Mouse (Mus musculus): ENCODE measurements around the gene Zfp651. TPM values are rescaled to one million over a fixed set of nuclear protein-coding genes. Genes with fewer than 3 reads are reported as not detected.
A peak's percentile ranks its signal among the peaks of the same experiment; 100 is the strongest.

Gene Zfp651
- polyA plus RNA-seq, 1 experiment: 1.9 TPM

DNA sequence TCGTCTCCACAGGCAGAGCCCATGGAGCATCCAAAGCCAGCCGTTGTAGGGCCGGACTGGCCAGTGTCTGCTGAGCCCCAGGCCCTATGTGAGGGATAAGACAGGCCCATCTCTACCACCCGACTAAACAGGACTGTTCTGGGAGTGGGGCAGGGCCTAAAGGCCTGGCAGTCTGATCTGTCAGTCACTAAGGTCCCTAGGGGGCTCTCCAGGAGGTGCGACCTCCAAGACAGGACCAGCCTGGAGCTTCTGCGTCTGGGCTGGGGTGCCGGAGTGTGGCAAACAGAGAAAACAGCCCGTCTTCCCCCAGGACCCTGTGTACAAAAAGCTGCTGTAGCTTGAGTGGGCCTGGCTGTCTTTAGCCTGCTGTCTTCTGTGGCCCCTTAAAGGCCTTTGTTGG is 2.7 kb downstream of the Zfp651 start:
- Histone ChIP-seq H3K36me3 (replicated peaks; ENCODE audit: low read length) (peaks cover 17% of the 10 kb centered on the region), H3K27me3 (replicated peaks) (peaks cover 85% of the 10 kb centered on the region)
- TF ChIP-seq GATA1 (IDR thresholded peaks at IDR 0.05; ENCODE audit: borderline replicate concordance, low read length): no peak
- TF ChIP-seq FLI1 (IDR thresholded peaks at IDR 0.05; ENCODE audit: low read length): no peak

GRCm38 (mm10) chr9:121762248-121762647 is 3.1 kb downstream of the Zfp651 start:
- H3K9me3 ChIP-seq: no peaks in the 10 kb centered on the region
- peaks cover 14% of the 10 kb centered on the region for H3K36me3 ChIP-seq (replicated peaks; ENCODE audit: low read length)
- TF ChIP-seq GATA1 (IDR thresholded peaks at IDR 0.05; ENCODE audit: borderline replicate concordance, low read length): no peak
- peaks cover 39% of the 10 kb centered on the region for H3K4me1 ChIP-seq
- H3K27me3 ChIP-seq (replicated peaks): peaks cover 89% of the 10 kb centered on the region
- H3K4me3 ChIP-seq (replicated peaks): peak overlapping the region; percentile 23

More for the DNA sequence above, 2.7 kb downstream of the Zfp651 start:
- no peaks in the 10 kb centered on the region for H3K9me3 ChIP-seq
- H3K4me3 ChIP-seq (replicated peaks): no peak overlapping the region
- peaks cover 42% of the 10 kb centered on the region for H3K4me1 ChIP-seq

DNA sequence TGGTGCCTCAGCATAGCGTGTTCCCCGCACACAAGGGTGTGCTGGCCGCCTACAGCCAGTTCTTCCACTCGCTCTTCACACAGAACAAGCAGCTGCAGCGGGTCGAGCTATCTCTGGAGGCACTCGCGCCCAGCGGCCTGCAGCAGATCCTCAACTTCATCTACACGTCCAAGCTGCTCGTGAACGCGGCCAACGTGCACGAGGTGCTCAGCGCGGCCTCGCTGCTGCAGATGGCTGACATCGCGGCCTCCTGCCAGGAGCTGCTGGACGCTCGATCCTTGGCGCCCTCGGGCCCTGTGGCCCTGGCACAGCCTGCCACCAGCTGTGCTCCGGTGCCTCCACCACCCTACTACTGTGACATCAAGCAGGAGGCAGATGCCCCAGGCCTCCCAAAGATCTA is 3.6 kb downstream of the Zfp651 start:
- H3K27me3 ChIP-seq (replicated peaks): peaks cover 90% of the 10 kb centered on the region
- no peaks in the 10 kb centered on the region for H3K9me3 ChIP-seq

GRCm38 (mm10) chr9:121763716-121764115 is 4.6 kb downstream of the Zfp651 start:
- TF ChIP-seq GATA1 (IDR thresholded peaks at IDR 0.05; ENCODE audit: borderline replicate concordance, low read length): no peak
- no peak for TF ChIP-seq FLI1 (IDR thresholded peaks at IDR 0.05; ENCODE audit: low read length)

More for the DNA sequence above, 3.6 kb downstream of the Zfp651 start:
- TF ChIP-seq FLI1 (IDR thresholded peaks at IDR 0.05; ENCODE audit: low read length) (no peak), GATA1 (IDR thresholded peaks at IDR 0.05; ENCODE audit: borderline replicate concordance, low read length) (no peak)
- peaks cover 34% of the 10 kb centered on the region for H3K4me1 ChIP-seq
- peak overlapping the region; percentile 40 for H3K4me3 ChIP-seq (replicated peaks)
- H3K36me3 ChIP-seq (replicated peaks; ENCODE audit: low read length): peaks cover 10% of the 10 kb centered on the region

GRCm38 (mm10) chr9:121765166-121765855 is 6.2 kb downstream of the Zfp651 start:
- H3K4me1 ChIP-seq: peaks cover 8% of the 10 kb centered on the region

More at GRCm38 (mm10) chr9:121763716-121764115, 4.6 kb downstream of the Zfp651 start:
- H3K9me3 ChIP-seq: no peaks in the 10 kb centered on the region
- H3K36me3 ChIP-seq (replicated peaks; ENCODE audit: low read length): peaks cover under 1% of the 10 kb centered on the region
- no peak overlapping the region for H3K4me3 ChIP-seq (replicated peaks)
- H3K4me1 ChIP-seq: peaks cover 24% of the 10 kb centered on the region
- peaks cover 90% of the 10 kb centered on the region for H3K27me3 ChIP-seq (replicated peaks)

GRCm38 (mm10) chr9:121772412-121772811 is 13.3 kb downstream of the Zfp651 start:
- H3K36me3 ChIP-seq (replicated peaks; ENCODE audit: low read length): no peaks in the 10 kb centered on the region
- peaks cover 66% of the 10 kb centered on the region for H3K27me3 ChIP-seq (replicated peaks)
- TF ChIP-seq FLI1 (IDR thresholded peaks at IDR 0.05; ENCODE audit: low read length) (no peak), GATA1 (IDR thresholded peaks at IDR 0.05; ENCODE audit: borderline replicate concordance, low read length) (no peak)

More at GRCm38 (mm10) chr9:121765166-121765855, 6.2 kb downstream of the Zfp651 start:
- Histone ChIP-seq H3K4me3 (replicated peaks) (no peak overlapping the region), H3K27me3 (replicated peaks) (peaks cover 83% of the 10 kb centered on the region), H3K9me3 (no peaks in the 10 kb centered on the region), H3K36me3 (replicated peaks; ENCODE audit: low read length) (no peaks in the 10 kb centered on the region)
- TF ChIP-seq FLI1 (IDR thresholded peaks at IDR 0.05; ENCODE audit: low read length) (no peak), GATA1 (IDR thresholded peaks at IDR 0.05; ENCODE audit: borderline replicate concordance, low read length) (no peak)

DNA sequence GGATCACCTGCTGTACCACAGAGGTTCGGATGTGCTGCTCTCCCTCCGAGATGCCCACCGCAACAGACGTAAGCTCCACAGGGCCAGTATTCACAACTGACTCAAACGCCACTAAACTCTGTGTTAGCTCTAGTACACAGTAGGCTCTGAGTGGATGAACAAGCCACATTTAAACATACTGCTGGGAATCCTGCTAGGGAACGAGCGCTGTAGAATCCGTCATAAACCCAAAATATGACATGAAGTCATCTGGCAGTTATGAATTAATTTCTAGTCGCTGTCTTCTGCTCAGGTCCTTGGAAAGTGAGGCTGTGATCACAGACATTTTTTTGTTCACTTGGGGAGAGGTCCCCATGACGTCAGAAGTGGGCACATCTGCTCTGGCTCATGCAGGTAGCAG is 16.8 kb downstream of the Zfp651 start:
- peaks cover 11% of the 10 kb centered on the region for H3K9me3 ChIP-seq
- no peaks in the 10 kb centered on the region for H3K36me3 ChIP-seq (replicated peaks; ENCODE audit: low read length)
- H3K4me3 ChIP-seq (replicated peaks): no peak overlapping the region
- H3K27me3 ChIP-seq (replicated peaks): peaks cover 81% of the 10 kb centered on the region
- TF ChIP-seq GATA1 (IDR thresholded peaks at IDR 0.05; ENCODE audit: borderline replicate concordance, low read length): no peak
- no peak for TF ChIP-seq FLI1 (IDR thresholded peaks at IDR 0.05; ENCODE audit: low read length)
- H3K4me1 ChIP-seq: peaks cover 12% of the 10 kb centered on the region

More at GRCm38 (mm10) chr9:121772412-121772811, 13.3 kb downstream of the Zfp651 start:
- no peaks in the 10 kb centered on the region for H3K9me3 ChIP-seq
- no peaks in the 10 kb centered on the region; the same call in 1 of the 2 replicates for H3K4me1 ChIP-seq
- no peak overlapping the region for H3K4me3 ChIP-seq (replicated peaks)

- no peak overlapping the region for H3K4me3 ChIP-seq (replicated peaks)
- TF ChIP-seq GATA1 (IDR thresholded peaks at IDR 0.05; ENCODE audit: borderline replicate concordance, low read length) (no peak), FLI1 (IDR thresholded peaks at IDR 0.05; ENCODE audit: low read length) (no peak)
- no peaks in the 10 kb centered on the region for H3K36me3 ChIP-seq (replicated peaks; ENCODE audit: low read length)
- H3K4me1 ChIP-seq: peaks cover 12% of the 10 kb centered on the region
- peaks cover 79% of the 10 kb centered on the region for H3K27me3 ChIP-seq (replicated peaks)
- H3K9me3 ChIP-seq: peaks cover 11% of the 10 kb centered on the region
Measured at GRCm38 (mm10) chr9:121776511-121776910, 17.4 kb downstream of the Zfp651 start.

DNA sequence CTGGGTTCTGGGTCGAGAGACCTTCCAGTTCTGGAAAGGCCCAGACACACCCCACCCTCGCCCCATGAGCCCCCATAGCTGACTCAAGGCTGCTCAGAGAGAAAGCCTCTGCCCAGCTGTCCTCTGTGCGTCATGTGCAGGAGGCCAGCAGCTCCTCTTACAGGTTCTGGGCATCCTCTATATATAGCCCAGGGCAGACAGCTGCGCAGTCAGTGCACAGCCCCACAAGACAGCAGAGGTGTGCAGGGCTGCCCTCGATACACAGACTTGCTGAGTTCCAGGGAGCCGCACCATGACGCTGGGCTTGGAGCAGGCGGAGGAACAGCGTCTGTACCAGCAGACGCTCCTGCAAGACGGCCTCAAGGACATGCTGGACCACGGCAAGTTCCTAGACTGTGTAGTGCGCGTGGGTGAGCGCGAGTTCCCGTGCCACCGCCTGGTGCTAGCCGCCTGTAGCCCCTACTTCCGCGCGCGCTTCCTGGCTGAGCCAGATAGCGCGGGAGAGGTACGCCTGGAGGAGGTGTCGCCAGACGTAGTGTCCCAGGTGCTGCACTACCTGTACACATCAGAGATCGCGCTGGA is 18.4 kb downstream of the Zfp651 start, which contains the start of gene Klhl40:
Gene Klhl40 (plus strand): TSS at position 124 of the 582 bp plus-strand sequence.
- H3K27me3 ChIP-seq (replicated peaks): peaks cover 78% of the 10 kb centered on the region
- H3K4me3 ChIP-seq (replicated peaks): peak within 1 kb of the TSS; percentile 77
- H3K9me3 ChIP-seq: peaks cover 11% of the 10 kb centered on the region

GRCm38 (mm10) chr9:121778066-121778624 is 19.0 kb downstream of the Zfp651 start:
- peak overlapping the region; percentile 77 for H3K4me3 ChIP-seq (replicated peaks)
- TF ChIP-seq FLI1 (IDR thresholded peaks at IDR 0.05; ENCODE audit: low read length) (no peak), GATA1 (IDR thresholded peaks at IDR 0.05; ENCODE audit: borderline replicate concordance, low read length) (no peak)

More for the DNA sequence above, 18.4 kb downstream of the Zfp651 start, which contains the start of gene Klhl40:
- peaks cover 12% of the 10 kb centered on the region for H3K4me1 ChIP-seq
- no peaks in the 10 kb centered on the region for H3K36me3 ChIP-seq (replicated peaks; ENCODE audit: low read length)
- TF ChIP-seq FLI1 (IDR thresholded peaks at IDR 0.05; ENCODE audit: low read length): no peak
- no peak for TF ChIP-seq GATA1 (IDR thresholded peaks at IDR 0.05; ENCODE audit: borderline replicate concordance, low read length)

More at GRCm38 (mm10) chr9:121778066-121778624, 19.0 kb downstream of the Zfp651 start:
- peaks cover 11% of the 10 kb centered on the region for H3K9me3 ChIP-seq
- H3K36me3 ChIP-seq (replicated peaks; ENCODE audit: low read length): no peaks in the 10 kb centered on the region
- peaks cover 12% of the 10 kb centered on the region for H3K4me1 ChIP-seq
- peaks cover 77% of the 10 kb centered on the region for H3K27me3 ChIP-seq (replicated peaks)

All from megakaryocyte, embryonic 14.5 days (primary cell).